Mouse (Mus musculus) gastrocnemius, adult 8-10 months (tissue): ENCODE data around the gene Fbxw19. TPM values are rescaled to one million over a fixed set of nuclear protein-coding genes. Genes with fewer than 3 reads are reported as not detected.
"Not testable (repeated sequence)": the region's sequence is repeated elsewhere in the genome, so short reads cannot be mapped to it uniquely, and the experiment has no call there.

Source experiments
- DNase-seq, 2 experiments: peaks; one replicate each; pipeline ENCODE4 v3.0.0; 2022; ENCODE audit warnings: low spot score in 2 of 2
- total RNA-seq, 4 experiments: library from RNA; stranded (reverse); gene quantifications; 2 replicates each; pipeline ENCODE4 v1.2.4; 2022

The Fbxw19 gene
- total RNA-seq = not detected

GRCm38 (mm10) chr9:109495775-109496174, at the start of gene Fbxw19:
TSS of gene Fbxw19 (minus strand) at chr9:109495875.
- not testable (repeated sequence) for DNase-seq

DNA sequence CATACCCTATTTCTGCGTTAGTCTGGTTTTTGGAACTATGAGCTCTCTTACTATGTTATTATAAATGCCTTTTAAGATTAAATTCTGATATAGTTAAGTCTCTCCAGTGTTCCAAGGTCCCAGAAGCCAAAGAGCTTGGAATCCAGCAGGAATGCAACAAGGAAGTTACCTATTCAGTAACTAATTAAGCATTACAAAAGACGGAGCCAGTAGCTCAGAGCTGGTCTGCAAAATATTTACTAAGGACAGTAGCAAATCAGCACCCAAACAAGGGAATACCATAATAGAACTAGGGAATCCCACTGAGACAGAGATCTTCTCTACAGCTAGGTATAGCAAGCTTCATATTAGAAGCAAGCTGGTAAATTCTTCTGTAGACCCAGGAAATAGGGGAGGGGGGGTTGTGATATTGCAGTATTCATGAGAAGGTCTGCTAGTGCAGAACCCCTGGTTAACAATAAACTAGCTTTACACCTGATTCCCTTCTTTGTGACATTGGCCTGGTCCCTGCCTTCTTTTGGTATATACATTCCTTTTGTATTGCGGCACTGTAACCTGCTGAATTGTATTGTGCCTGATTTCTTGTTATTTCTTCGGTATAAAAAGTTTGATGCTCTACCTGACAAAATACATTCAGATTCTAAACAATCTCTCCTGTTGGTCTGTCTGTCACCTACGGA, 27.9 kb upstream of the Fbxw19 start:
- DNase-seq = no peak

GRCm38 (mm10) chr9:109449040-109449439, 46.6 kb downstream of the Fbxw19 start, which contains the start of gene Fbxw16:
TSS of gene Fbxw16 (minus strand) at chr9:109449140.
- no peak for DNase-seq

DNA sequence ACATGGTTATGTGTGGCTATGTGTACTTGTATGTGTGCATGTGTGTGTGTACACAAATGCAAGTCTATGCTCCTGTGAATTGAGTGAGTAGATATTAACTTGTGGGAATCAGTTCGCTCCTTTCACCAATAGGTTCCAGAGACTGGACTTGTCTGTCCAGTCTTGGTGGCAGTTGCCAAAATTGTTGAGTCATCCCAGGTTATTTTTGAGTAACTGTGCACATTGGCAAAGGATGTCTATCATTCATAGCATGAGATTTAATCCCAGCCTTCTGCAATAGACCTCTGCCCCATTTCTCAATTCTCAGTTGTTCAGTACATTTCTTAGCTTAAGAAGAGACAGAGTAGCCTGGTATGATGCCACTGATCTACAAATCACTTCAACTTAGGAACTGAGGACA, 62.7 kb downstream of the Fbxw19 start:
- DNase-seq = no peak

Other genes with a start within 250 kb of the Fbxw19 start
- gene Fbxw14, start 208.2 kb downstream of the Fbxw19 start, total RNA-seq = not detected
- not detected for gene Fbxw28, start 156.2 kb downstream of the Fbxw19 start, total RNA-seq
- gene Fbxw22, start 91.6 kb downstream of the Fbxw19 start, total RNA-seq = not detected
- gene Fbxw16, start 46.7 kb downstream of the Fbxw19 start, total RNA-seq = not detected
- not detected for gene Fbxw15, start 72.4 kb upstream of the Fbxw19 start, total RNA-seq
- not detected for gene Fbxw24, start 130.2 kb upstream of the Fbxw19 start, total RNA-seq
- not detected for gene Fbxw25, start 168.8 kb upstream of the Fbxw19 start, total RNA-seq
- gene Fbxw18, start 206.8 kb upstream of the Fbxw19 start, total RNA-seq = not detected